8 mouse cellular contexts compared by ENCODE assay signal in genomic region chr19:44069914-44070232, GRCm38 (mm10). TPM values are rescaled to one million over a fixed set of nuclear protein-coding genes. Genes with fewer than 3 reads are reported as not detected.
DNase-seq lines count a peak whose midpoint lies in the region; ATAC-seq and TF ChIP-seq lines count a peak whose summit lies in the region.

No protein-coding gene starts in this region.

- no peaks in the 10 kb centered on the region for H3K27me3 ChIP-seq in cerebellum, adult 2 months (ENCODE audit: control insufficient read depth, insufficient read depth, low read length)
- H3K27me3 ChIP-seq in neural tube, embryonic 11.5 days (ENCODE audit: control insufficient read depth, insufficient read depth, low read length) = no peaks in the 10 kb centered on the region
- no peaks in the 10 kb centered on the region for H3K27me3 ChIP-seq in limb, embryonic 15.5 days
- no peaks in the 10 kb centered on the region for H3K27me3 ChIP-seq in stomach, embryonic 16.5 days (ENCODE audit: control insufficient read depth, insufficient read depth, low read length)

- peak overlapping the region; percentile 70 for H3K9ac ChIP-seq in neural tube, embryonic 11.5 days (ENCODE audit: low read length)
- H3K9ac ChIP-seq in limb, embryonic 15.5 days = 0 out of 2 replicates have a peak overlapping the region, but pooled peaks have one; percentile 36
- peak overlapping the region; percentile 83 for H3K9ac ChIP-seq in stomach, embryonic 16.5 days (ENCODE audit: low read length)

- peak; percentile 85 for ATAC-seq in neural tube, embryonic 11.5 days (ENCODE audit: insufficient read depth, low FRiP score, low TSS enrichment)
- ATAC-seq in limb, embryonic 15.5 days (ENCODE audit: insufficient number of reproducible peaks, low FRiP score, low TSS enrichment, low read depth) = no peak
- no peak for ATAC-seq in stomach, embryonic 16.5 days (ENCODE audit: insufficient read depth, low FRiP score)

- H3K4me2 ChIP-seq in neural tube, embryonic 11.5 days (ENCODE audit: low read depth) = peak overlapping the region; percentile 84
- H3K4me2 ChIP-seq in limb, embryonic 15.5 days = peak overlapping the region; percentile 79
- H3K4me2 ChIP-seq in stomach, embryonic 16.5 days (ENCODE audit: low read depth, low read length) = peak overlapping the region; percentile 65

- H3K9me3 ChIP-seq in neural tube, embryonic 11.5 days (ENCODE audit: control insufficient read depth, low read length) = no peaks in the 10 kb centered on the region
- no peaks in the 10 kb centered on the region for H3K9me3 ChIP-seq in limb, embryonic 15.5 days
- no peaks in the 10 kb centered on the region for H3K9me3 ChIP-seq in stomach, embryonic 16.5 days (replicated peaks; ENCODE audit: control insufficient read depth, low read length)

- peak overlapping the region; percentile 55 for H3K4me3 ChIP-seq in cerebellum, adult 2 months (replicated peaks; ENCODE audit: insufficient read depth, low read depth, low read length)
- H3K4me3 ChIP-seq in neural tube, embryonic 11.5 days (ENCODE audit: low read depth, low read length) = peak overlapping the region; percentile 57
- H3K4me3 ChIP-seq in limb, embryonic 15.5 days = peak overlapping the region; percentile 84
- peak overlapping the region; percentile 78 for H3K4me3 ChIP-seq in stomach, embryonic 16.5 days (replicated peaks; ENCODE audit: low read length)

- no peaks in the 10 kb centered on the region for H3K36me3 ChIP-seq in neural tube, embryonic 11.5 days (ENCODE audit: control insufficient read depth, insufficient read depth, low read length)
- H3K36me3 ChIP-seq in limb, embryonic 15.5 days = peaks cover 10% of the 10 kb centered on the region
- H3K36me3 ChIP-seq in stomach, embryonic 16.5 days (ENCODE audit: control insufficient read depth, insufficient read depth, low read length) = no peaks in the 10 kb centered on the region

- no peaks in the 10 kb centered on the region for H3K4me1 ChIP-seq in cerebellum, adult 2 months (ENCODE audit: control insufficient read depth, insufficient read depth, low read length)
- H3K4me1 ChIP-seq in neural tube, embryonic 11.5 days (ENCODE audit: control insufficient read depth, insufficient read depth, low read length) = no peaks in the 10 kb centered on the region
- peaks cover 28% of the 10 kb centered on the region for H3K4me1 ChIP-seq in limb, embryonic 15.5 days
- peaks cover 4% of the 10 kb centered on the region; the same call in 1 of the 2 replicates for H3K4me1 ChIP-seq in stomach, embryonic 16.5 days (ENCODE audit: control insufficient read depth, insufficient read depth, low read length)

- 2% methylated on average over 4 of the region's 4 CpGs for WGBS in cerebellum, adult 2 months
- 10% methylated on average over 4 of the region's 4 CpGs for WGBS in neural tube, embryonic 11.5 days
- 5% methylated on average over 4 of the region's 4 CpGs for WGBS in limb, embryonic 15.5 days
- 3% methylated on average over 4 of the region's 4 CpGs for WGBS in stomach, embryonic 16.5 days

- TF ChIP-seq POLR2A in cerebellum, adult 2 months (IDR thresholded peaks at IDR 0.05; ENCODE audit: borderline replicate concordance, insufficient read depth, low read length) = no peak; the same call in 1 of the 2 replicates

- TF ChIP-seq CTCF in cerebellum, adult 2 months (IDR thresholded peaks at IDR 0.05; ENCODE audit: borderline replicate concordance, insufficient read depth, low read depth, low read length) = no peak

- H3K27ac ChIP-seq in cerebellum, adult 2 months (ENCODE audit: insufficient read depth, low read length) = peak overlapping the region; percentile 2; the same call in 1 of the 2 replicates
- H3K27ac ChIP-seq in neural tube, embryonic 11.5 days (ENCODE audit: low read depth, low read length) = no peak overlapping the region
- peak overlapping the region; percentile 65 for H3K27ac ChIP-seq in limb, embryonic 15.5 days
- H3K27ac ChIP-seq in stomach, embryonic 16.5 days (ENCODE audit: low read length) = peak overlapping the region; percentile 43

- no peak for DNase-seq in cerebellum, adult 2 months
- no peak for DNase-seq in cerebellum, postnatal 36 days
- DNase-seq in neural tube, embryonic 11.5 days (ENCODE audit: low spot score) = no peak
- no peak for DNase-seq in neural tube, embryonic 10.5 days (ENCODE audit: extremely low spot score, low spot score)
- no peak for DNase-seq in urinary bladder, postnatal 25 days (ENCODE audit: low spot score)
- DNase-seq in adrenal gland, adult 2 months = no peak

RNA-seq across cellular contexts. Expression of gene Erlin1, which starts 0.3 kb away (rescaled TPM):
- polyA plus RNA-seq in cerebellum, adult 2 months (2012; rRNA removed) = 12.3 and 12.6 TPM in 2 replicates
- 18.7 and 19.1 TPM in 2 replicates for polyA plus RNA-seq in neural tube, embryonic 11.5 days (2014; fragmentation: Nextera tagmentation; extraction: Ambion mirVana)
- polyA plus RNA-seq in limb, embryonic 15.5 days (2015; fragmentation: Nextera tagmentation; extraction: Ambion mirVana) = 42.5 and 46.1 TPM in 2 replicates
- polyA plus RNA-seq in stomach, embryonic 16.5 days (2015; fragmentation: Nextera tagmentation; extraction: Ambion mirVana) = 48.9 and 56.6 TPM in 2 replicates
- total RNA-seq in adrenal gland, adult 2 months (2021) = 10 to 100 TPM; 17.7 to 25.2 TPM
- 2.0 and 2.2 TPM in 2 replicates for polyA plus RNA-seq in adrenal gland, adult 2 months (2012; rRNA removed)

RNA-seq across cellular contexts. Expression of gene Chuk, which starts 37.4 kb away (rescaled TPM):
- polyA plus RNA-seq in cerebellum, adult 2 months (2012; rRNA removed) = 78.8 and 82.7 TPM in 2 replicates
- polyA plus RNA-seq in neural tube, embryonic 11.5 days (2014; fragmentation: Nextera tagmentation; extraction: Ambion mirVana) = 48.0 and 50.4 TPM in 2 replicates
- polyA plus RNA-seq in limb, embryonic 15.5 days (2015; fragmentation: Nextera tagmentation; extraction: Ambion mirVana) = 31.8 and 35.1 TPM in 2 replicates
- polyA plus RNA-seq in stomach, embryonic 16.5 days (2015; fragmentation: Nextera tagmentation; extraction: Ambion mirVana) = 38.9 and 44.0 TPM in 2 replicates
- 10 to 100 TPM; 48.7 to 78.2 TPM for total RNA-seq in adrenal gland, adult 2 months (2021)
- polyA plus RNA-seq in adrenal gland, adult 2 months (2012; rRNA removed) = 8.9 and 10.5 TPM in 2 replicates

RNA-seq across cellular contexts. Expression of gene Cyp2c23, which starts 40.9 kb away (rescaled TPM):
- not detected in 2 replicates for polyA plus RNA-seq in cerebellum, adult 2 months (2012; rRNA removed)
- not detected in 2 replicates for polyA plus RNA-seq in neural tube, embryonic 11.5 days (2014; fragmentation: Nextera tagmentation; extraction: Ambion mirVana)
- polyA plus RNA-seq in limb, embryonic 15.5 days (2015; fragmentation: Nextera tagmentation; extraction: Ambion mirVana) = 0.09 and 0.10 TPM in 2 replicates
- 4.0 and 4.1 TPM in 2 replicates for polyA plus RNA-seq in stomach, embryonic 16.5 days (2015; fragmentation: Nextera tagmentation; extraction: Ambion mirVana)
- total RNA-seq in adrenal gland, adult 2 months (2021) = 1 to 10 TPM in 1 of 2 experiments, under 1 TPM in 1; 0.62 to 1.7 TPM
- polyA plus RNA-seq in adrenal gland, adult 2 months (2012; rRNA removed) = 0.19 and 0.35 TPM in 2 replicates
